Mouse (Mus musculus): Measurements from ENCODE around the gene Fuca1.

Fuca1 gene

GRCm38 (mm10) chr4:135980223-135980622 lies 59.7 kb downstream of the Fuca1 start:
- 91% methylated on average over 5 of the region's 5 CpGs for WGBS

DNA sequence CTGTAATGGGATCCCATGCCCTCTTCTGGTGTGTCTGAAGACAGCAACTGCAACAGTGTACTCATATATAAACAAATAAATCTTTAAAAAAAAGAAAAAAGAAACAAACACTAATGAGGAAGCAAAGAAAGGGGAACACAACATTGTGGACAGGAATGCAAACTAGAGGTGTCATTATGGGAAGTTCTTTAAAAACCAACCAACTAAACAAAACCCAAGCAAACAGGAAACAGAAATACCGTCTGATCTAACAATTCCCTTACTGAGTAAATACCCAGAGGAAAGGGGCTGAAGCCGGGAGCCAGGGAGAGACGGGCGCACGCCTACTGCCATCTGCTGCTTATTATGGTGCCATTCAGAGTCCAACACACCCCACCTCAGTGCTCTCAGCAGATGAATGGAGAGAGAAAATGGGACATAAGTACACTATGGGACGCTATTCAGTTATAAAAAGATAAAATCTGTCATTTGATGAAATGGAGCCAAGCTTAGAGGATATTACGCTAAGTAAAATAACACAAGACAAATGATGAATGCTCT lies 61.1 kb downstream of the Fuca1 start:
- 18% methylated on average over 7 of the region's 7 CpGs for WGBS

- WGBS: 85% methylated on average over 5 of the region's 5 CpGs
These were observed 64.0 kb downstream of the Fuca1 start for GRCm38 (mm10) chr4:135984556-135984955.

DNA sequence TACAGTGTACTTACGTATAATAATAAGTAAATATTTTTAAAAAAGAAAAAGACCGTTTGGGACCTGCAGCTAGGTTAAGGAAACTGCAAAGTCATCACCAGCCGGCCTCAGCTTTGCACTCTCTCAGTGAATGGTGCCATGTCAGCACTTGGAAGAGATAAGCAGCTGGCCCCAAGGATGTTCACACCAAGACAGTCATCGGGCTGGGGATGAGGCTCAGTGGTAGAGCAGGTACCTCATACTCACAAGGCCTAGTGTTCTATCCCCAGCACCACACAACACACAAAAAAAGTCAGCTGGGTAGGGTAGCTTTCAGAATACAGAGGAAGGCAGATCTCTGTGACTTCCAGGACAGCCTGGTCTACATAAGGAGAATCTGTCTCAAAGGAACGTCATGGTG lies 64.7 kb downstream of the Fuca1 start:
- WGBS: 91% methylated on average over 5 of the region's 5 CpGs

DNA sequence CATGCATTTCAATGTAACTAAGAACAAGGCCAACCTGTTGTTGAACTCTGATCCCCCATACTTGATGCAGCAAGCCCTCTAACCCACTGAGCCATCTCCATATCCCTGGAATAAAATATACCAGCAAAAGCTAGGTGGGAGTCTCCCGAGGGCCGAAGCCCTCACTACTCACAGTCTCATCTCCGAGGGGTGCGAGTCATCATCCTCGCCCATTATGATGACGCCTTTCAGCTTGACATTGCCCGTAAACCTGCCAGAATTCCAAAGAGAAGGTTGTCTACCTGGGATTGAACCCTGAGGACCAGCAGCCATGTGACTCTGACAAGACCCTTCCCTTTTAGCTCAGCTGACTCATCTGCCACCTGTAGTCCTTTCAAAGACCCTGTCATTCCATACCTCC lies 65.2 kb downstream of the Fuca1 start:
- WGBS: 81% methylated on average over 7 of the region's 7 CpGs

GRCm38 (mm10) chr4:135986301-135986942 lies 65.9 kb downstream of the Fuca1 start:
- WGBS: 5% methylated on average over 23 of the region's 23 CpGs

DNA sequence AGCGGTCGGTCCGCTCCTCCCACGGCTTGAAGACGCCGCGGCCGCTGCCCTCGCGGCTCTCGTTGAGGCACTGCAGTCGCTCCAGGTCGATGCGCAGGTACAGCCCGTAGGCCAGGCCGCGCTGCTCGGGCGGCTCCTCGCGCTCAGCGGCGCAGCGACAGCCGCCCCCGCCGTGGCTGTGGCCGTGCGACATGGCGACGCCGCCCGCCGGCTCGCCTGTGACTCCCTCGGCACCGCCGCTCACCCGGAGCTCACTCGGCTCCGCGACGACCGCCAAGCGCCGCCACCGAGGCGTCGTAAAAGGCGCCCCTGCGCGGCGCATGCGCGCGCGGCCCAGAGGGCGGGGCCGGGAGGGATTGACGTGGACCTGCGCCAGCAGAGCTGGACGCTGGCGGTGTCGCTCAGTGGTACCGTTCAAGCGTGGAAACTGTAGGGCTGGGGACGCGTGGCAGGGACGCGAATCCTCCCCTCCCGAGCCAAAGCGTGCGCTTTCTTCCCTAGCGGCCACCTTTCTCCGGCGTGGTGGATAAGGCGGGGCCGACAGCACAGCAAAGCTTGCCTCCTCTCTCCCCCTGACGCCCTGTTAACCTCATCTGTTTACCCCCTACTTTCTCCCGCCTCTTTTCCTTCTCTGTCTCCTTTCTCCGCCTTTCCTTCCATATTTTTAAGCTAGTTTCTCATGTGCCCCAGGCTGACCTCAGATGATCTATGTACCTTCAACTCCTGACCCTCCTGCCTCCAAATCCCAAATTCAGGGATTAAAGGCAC lies 66.6 kb downstream of the Fuca1 start, which contains the start of gene Pithd1:
Gene Pithd1 (minus strand): TSS at position 322 of the 768 bp plus-strand sequence.
- under 1% methylated on average over 75 of the region's 81 CpGs for WGBS

DNA sequence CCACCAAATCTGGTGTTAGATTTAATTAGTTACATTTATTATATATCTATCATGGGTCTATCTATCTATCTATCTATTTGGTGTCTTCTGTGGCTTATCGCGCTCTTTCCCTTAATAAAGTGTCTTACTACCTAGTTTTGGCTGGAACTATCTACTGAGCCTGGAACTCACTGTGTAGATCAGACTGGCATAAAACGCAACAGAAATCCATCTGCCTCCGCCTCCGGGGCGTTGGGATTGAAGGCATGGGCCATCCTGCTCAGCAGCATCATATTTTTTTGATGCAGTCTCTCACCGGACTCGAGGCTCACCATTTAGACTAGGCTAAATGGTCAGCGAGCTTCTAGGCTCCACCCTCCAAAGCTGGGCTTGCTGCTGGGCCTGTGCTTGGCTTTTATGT lies 67.2 kb downstream of the Fuca1 start:
- WGBS: 53% methylated on average over 9 of the region's 9 CpGs

Data from cerebral cortex, adult 2 months (tissue).